Mouse (Mus musculus) embryo, embryonic 11 days (tissue): ENCODE results near the gene Mroh2a.

ENCODE experiments used
- DNase-seq: peaks from one replicate; pipeline ENCODE4 v3.0.0-alpha.2; 2015

Gene Mroh2a

DNA sequence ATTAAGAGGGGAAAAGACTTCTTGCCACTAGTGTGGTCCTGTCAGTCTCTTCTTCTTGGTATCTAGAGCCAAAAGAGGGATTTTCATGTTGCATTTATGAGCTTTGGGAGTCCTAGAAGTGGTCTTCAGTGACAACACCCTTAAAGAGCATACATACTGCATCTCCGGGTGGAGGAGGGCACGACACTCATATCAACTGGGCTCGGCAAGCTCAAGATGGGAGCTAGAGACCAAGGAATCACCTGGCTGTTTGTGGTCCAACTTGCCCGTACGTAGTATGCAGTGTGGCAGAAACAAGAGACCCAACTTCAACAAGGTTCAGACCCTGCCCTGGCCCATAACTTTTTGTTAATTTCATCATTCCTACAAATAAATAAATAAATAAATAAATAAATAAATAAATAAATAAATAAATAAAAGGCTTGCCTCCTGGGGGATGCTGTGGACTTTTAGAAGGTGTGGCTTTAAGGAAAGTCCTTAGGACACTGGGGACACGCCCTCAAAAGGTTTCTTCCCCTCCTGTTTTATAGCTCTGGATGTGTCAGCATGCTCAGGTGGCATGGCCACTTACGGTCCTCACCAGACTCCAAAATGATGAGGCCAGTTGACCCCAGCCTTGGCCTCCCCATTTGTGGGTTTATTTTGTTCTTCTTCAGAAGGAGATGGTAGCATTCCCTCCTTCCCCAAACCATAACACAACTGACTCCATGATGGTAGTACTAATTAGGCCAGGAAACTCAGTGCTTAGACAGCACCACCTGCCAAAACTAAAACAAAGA is 70.9 kb downstream of the Mroh2a start:
- peak; percentile 1 for DNase-seq

DNA sequence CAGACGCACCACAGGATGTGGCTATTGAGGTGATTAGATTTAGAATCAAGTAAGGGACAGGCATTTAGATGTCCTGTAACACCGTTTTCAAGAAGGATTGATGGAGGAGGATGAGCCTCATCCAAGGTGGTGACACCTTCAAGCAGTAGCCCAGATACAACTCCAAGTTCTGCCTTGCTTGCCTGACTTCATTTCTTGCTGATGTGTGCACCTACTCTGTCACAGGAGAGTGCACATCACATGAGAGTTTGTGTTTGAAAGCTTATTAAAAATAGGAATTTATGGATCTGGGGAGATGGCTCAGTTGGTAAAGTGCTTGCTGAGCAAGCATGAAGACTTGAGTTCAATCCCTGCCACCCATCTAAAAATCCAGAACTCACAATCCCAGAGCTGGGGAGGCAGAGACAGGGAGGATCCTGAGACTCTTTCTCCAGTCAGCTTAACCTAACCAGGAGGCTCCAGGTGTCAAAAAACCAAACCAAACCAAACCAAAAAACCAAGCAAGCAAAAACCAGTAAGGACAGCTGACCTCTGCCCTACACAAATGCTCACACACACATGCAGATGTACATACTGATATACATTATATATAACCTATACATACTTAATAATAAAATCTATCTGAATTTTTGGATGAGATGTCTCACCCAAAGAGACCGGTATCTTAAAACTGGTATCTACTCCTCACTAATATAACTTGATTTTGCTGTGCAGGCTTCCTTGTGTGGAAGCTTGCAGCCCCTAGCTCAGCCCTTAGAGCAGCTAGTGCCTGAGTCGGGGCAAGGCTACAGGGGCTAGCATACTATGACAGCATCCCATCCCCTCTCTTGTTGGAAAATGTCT is 72.1 kb downstream of the Mroh2a start:
- DNase-seq = peak; percentile 1

DNA sequence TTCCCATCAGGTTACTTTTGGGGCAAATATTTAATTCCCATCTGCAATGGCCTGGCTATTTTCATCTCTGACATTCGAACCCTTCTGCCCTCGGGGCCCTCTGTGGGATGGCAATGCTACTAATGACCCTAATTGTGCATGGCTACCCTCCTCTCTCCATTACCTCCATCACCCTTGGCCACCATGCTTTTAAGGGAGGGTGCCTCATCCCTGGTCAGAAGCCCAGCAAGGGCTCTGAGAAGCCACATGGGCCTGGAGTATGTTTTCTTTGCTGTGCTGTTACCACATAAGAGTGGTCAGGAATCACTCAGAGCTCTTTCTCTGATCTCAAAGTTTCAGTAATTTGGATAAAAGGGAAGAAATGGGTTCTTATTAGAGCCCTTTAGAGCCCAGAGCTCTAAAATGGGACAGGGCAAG is 72.8 kb downstream of the Mroh2a start:
- DNase-seq = peak; percentile 1

DNA sequence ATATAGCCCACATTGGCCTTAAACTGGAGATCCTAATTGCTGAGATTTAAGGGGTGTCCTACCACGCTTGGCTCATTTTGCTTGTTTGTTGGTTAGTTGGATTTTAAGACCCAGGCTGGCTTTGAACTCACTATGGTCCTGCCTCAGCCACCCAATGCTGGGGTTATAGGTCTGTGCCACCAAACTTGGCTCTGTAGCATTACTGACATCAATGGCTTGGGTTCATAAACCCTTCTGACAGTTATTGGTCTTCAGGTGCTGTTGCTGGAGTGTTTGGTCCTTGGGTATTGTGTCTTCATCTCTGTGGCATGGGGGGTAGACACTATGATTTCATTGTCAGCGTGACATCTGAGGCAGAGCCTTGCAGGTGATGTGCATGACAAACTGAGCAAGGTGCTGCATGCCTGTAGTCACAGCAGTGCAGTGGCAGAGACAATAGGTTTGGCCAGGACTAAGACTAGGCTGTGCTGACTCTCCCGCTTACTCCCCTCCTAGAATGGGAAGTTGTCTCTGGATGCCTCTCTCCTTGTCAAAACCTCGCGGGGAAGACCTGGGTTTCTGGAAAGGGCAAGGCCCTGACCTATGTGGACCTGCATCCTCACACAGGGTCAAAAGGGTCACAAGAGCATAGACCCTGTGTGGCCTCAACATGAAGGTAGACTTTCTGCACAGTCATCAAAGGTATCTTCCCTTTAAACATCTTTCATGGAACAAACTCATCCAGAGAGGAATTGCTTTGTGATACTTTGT is 73.7 kb downstream of the Mroh2a start:
- no peak for DNase-seq

GRCm38 (mm10) chr1:88301121-88302014 is 74.6 kb downstream of the Mroh2a start:
- peak; percentile 41 for DNase-seq

DNA sequence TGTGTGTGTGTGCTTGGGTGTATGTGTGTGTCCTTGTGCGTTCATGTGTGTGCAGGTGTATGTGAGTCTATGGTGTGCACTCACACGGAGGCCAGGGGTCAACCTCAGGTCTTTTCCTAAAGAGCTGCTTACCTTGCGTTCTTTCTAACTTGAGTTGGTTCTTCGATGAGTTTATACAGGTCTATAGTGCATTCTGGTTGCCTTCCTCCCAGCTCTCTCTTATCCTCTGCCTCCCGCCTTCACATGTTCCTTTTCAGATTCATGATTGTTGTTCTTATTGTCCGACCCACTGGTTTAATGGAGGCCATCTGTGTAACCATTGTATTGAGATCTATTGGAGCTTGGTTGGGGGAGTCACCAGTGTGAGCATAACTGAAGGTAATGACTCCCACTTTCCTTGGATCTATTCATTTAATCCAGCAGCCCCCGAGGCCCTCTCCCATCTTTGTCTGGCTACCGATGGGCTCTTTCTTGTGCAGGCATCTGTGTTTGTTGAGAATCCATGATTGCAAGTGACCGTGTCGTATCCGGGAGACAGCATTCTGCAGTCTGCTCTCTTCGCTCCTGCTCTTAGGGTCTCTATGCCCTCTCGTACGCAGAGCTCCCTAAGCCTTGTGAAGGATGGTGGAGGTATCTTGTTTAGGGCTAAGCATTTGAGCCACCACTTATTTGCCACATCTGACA is 75.4 kb downstream of the Mroh2a start:
- DNase-seq = peak; percentile 6

- DNase-seq = no peak
Measured at GRCm38 (mm10) chr1:88303762-88304161, 77.0 kb downstream of the Mroh2a start.

DNA sequence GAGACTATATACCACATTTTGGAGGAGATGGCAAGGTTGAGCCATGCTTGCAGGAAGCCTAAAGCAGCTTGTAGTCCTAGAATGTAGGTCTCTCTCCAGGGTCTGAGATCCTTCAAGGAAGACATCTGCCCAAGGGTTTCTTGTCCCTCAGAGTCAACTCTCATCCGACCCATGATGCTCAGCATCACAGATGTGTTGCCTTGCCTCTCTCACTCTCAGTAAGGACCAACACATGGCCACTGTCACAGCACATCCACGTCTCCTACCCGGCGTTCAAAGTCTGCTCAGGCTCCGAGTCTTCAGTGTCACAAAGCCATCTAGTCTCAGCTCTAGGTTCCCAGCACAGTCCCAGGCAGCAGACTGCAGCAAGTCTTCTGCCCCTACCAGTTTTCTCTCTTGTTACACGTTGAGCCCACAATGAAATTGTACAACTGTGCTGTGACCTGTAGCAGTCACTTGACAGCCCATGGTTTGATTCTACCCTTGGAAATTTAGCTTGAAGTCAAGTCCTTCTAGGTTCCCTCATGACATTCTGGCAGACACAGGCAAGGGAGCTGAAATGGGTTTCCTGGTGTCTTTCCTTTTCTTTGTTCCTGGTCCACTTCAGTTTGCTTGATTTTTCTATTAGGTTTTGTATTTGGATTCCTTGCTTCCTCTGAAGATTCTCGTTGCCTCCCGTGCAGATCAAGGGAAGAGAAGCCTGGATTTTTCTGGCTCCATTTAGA is 77.6 kb downstream of the Mroh2a start:
- peak; percentile 1 for DNase-seq

GRCm38 (mm10) chr1:88305018-88305795 is 78.4 kb downstream of the Mroh2a start:
- no peak for DNase-seq

DNA sequence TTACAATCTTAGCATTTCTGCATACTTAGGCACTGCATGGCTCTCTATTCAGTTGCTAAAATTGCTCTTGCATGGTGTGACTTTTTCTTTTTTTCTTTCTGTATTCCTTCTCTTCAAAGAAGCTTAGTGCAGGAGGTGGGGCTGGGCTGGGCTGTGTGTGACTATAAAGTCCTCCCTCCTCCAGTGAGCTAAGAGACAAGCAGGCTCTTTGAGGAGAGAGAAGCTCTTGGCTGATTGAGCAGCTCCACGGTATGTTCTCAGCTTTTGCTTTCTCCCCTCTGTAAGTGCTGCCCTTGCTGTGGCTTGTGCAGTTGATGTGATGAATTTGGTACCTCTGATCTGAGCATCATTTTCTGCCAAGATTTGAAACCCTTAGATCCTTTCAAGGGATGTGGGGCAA is 79.8 kb downstream of the Mroh2a start:
- DNase-seq = peak; percentile 3

GRCm38 (mm10) chr1:88307180-88307579 is 80.4 kb downstream of the Mroh2a start:
- DNase-seq = no peak

- DNase-seq = no peak
Measured at GRCm38 (mm10) chr1:88309020-88309419, 82.2 kb downstream of the Mroh2a start.

- DNase-seq = no peak
Measured at GRCm38 (mm10) chr1:88309905-88310304, 83.1 kb downstream of the Mroh2a start.

DNA sequence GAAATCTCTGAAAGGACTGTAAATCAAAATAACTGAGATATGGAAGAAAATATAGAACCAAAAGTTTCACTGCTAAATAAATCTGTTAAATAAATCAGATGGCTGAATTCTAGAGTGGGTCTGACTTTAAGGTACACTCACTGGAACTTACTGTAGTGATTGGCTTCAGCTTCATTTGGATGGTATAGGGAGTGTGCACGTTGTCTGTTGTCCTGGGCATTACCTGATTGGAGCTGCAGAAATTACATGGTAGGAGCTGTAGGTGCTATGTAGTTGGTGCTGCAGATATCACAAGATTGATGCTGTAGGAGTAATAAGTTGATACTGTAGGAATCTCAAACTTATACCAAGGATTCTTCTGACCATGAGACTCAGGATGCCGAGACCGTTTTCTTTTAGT is 83.6 kb downstream of the Mroh2a start:
- no peak for DNase-seq
